Mouse (Mus musculus): ENCODE data around the gene Gstp1. TPM values are rescaled to one million over a fixed set of nuclear protein-coding genes. Genes with fewer than 3 reads are reported as not detected.

The Gstp1 gene
- polyA plus RNA-seq, 1 experiment from 2014 or later: 441 TPM

DNA sequence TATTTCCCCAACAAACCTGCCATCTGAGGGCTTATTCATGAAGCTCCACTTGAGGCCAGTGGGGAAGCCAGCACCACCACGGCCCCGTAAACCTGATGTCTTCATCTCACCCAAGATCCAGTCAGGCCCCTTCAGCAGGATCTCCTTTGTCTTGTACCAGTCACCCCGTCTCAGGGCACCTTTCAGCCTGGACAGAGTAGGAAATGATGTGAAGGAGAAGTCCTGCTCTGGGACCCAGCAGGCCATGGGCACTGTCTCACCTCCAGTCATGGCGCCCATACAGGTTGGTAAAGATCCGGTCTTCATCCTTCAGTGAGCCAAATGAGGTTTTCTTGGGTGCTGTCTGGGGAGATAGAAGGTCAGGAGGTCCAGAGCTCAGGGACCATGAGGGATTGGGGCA lies 26.7 kb downstream of the Gstp1 start:
- Histone ChIP-seq H3K36me3 (ENCODE audit: insufficient read depth, low read length) (peaks cover 31% of the 10 kb centered on the region), H3K4me3 (replicated peaks; ENCODE audit: low read depth, low read length) (no peak overlapping the region), H3K4me2 (ENCODE audit: low read length) (no peak overlapping the region), H3K4me1 (replicated peaks; ENCODE audit: insufficient read depth, low read length) (no peaks in the 10 kb centered on the region), H3K27ac (no peak overlapping the region), H3K9me3 (replicated peaks; ENCODE audit: low read length) (no peaks in the 10 kb centered on the region), H3K27me3 (ENCODE audit: insufficient read depth, low read length) (no peaks in the 10 kb centered on the region), H3K9ac (ENCODE audit: low read depth, low read length) (no peak overlapping the region)
- ATAC-seq (replicated peaks; ENCODE audit: low FRiP score, low read depth) (no peak), DNase-seq (ENCODE audit: low spot score) (no peak)
- 91% methylated on average over 5 of the region's 5 CpGs for WGBS
- TF ChIP-seq CTCF (IDR thresholded peaks at IDR 0.05; ENCODE audit: low read depth): no peak

DNA sequence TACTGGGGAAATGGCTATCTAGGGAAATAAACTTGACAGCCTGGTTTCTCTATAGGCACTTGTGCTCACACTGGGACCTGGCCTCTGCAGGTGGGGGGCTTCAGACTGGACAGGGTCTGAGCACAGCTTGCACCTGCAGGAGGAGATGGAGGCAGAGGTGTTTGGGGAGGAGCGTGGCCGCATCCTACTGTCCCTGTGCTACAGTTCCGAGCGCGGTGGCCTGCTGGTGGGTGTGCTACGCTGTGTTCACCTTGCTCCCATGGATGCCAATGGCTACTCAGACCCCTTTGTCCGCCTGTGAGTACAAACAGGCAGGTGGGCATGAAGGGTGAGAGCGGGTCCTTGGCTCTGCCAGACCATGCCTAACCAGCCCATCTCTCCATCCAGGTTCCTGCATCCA lies 31.8 kb downstream of the Gstp1 start:
- Histone ChIP-seq H3K9me3 (replicated peaks; ENCODE audit: low read length) (no peaks in the 10 kb centered on the region), H3K4me1 (replicated peaks; ENCODE audit: insufficient read depth, low read length) (peaks cover 4% of the 10 kb centered on the region; the same call in 1 of the 2 replicates), H3K36me3 (ENCODE audit: insufficient read depth, low read length) (peaks cover 31% of the 10 kb centered on the region), H3K9ac (ENCODE audit: low read depth, low read length) (no peak overlapping the region), H3K27ac (no peak overlapping the region), H3K27me3 (ENCODE audit: insufficient read depth, low read length) (no peaks in the 10 kb centered on the region), H3K4me3 (replicated peaks; ENCODE audit: low read depth, low read length) (no peak overlapping the region), H3K4me2 (ENCODE audit: low read length) (no peak overlapping the region)
- DNase-seq (ENCODE audit: low spot score): no peak
- no peak for ATAC-seq (replicated peaks; ENCODE audit: low FRiP score, low read depth)
- no peak for TF ChIP-seq CTCF (IDR thresholded peaks at IDR 0.05; ENCODE audit: low read depth)
- 93% methylated on average over 8 of the region's 8 CpGs for WGBS

DNA sequence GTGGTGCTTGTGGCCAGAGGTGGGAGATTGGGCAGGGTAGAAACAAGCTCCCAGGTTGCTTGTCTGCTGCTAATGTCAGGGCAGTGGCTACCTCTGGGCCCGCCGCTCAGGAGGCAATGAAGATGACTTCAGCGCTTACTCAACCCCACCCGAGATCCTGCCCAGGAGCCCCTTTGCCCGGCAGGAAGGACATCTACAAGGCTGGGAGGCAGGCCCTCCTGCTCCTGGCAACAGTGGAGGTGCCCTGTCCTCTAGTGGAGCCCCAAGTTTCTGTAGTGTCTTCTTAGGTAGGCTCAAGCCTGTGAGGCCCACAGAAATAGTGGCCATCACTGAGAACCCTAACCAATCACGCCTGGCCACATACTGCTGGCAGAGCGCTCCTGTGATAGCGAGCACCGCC lies 32.7 kb downstream of the Gstp1 start:
- peaks cover 8% of the 10 kb centered on the region; the same call in 1 of the 2 replicates for H3K4me1 ChIP-seq (replicated peaks; ENCODE audit: insufficient read depth, low read length)
- no peak overlapping the region for H3K4me2 ChIP-seq (ENCODE audit: low read length)
- ATAC-seq (replicated peaks; ENCODE audit: low FRiP score, low read depth) (no peak), DNase-seq (ENCODE audit: low spot score) (no peak)
- H3K27ac ChIP-seq: no peak overlapping the region
- no peak for TF ChIP-seq CTCF (IDR thresholded peaks at IDR 0.05; ENCODE audit: low read depth)
- 86% methylated on average over 9 of the region's 9 CpGs for WGBS
- no peaks in the 10 kb centered on the region for H3K27me3 ChIP-seq (ENCODE audit: insufficient read depth, low read length)
- H3K36me3 ChIP-seq (ENCODE audit: insufficient read depth, low read length): peaks cover 31% of the 10 kb centered on the region
- H3K9me3 ChIP-seq (replicated peaks; ENCODE audit: low read length): no peaks in the 10 kb centered on the region
- H3K9ac ChIP-seq (ENCODE audit: low read depth, low read length): no peak overlapping the region
- H3K4me3 ChIP-seq (replicated peaks; ENCODE audit: low read depth, low read length): no peak overlapping the region

DNA sequence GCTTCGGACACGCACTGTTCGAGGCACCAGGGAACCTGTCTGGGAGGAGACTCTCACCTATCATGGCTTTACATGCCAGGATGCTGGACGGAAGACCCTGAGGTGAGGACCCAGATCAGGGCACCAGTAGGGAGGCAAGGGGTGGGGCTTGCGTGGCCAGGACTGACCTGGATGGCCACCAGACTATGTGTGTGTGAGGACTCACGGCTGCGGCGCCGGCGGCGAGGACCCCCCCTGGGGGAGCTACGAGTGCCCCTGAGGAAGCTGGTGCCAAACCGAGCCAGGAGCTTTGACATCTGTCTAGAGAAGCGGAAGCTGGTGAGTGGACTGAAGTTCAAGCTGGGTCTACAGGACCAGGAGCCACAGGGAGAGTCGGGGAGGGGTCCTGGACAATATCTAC lies 33.5 kb downstream of the Gstp1 start:
- no peaks in the 10 kb centered on the region for H3K9me3 ChIP-seq (replicated peaks; ENCODE audit: low read length)
- H3K4me2 ChIP-seq (ENCODE audit: low read length): no peak overlapping the region
- no peak for TF ChIP-seq CTCF (IDR thresholded peaks at IDR 0.05; ENCODE audit: low read depth)
- H3K27ac ChIP-seq: no peak overlapping the region
- ATAC-seq (replicated peaks; ENCODE audit: low FRiP score, low read depth) (no peak), DNase-seq (ENCODE audit: low spot score) (no peak)
- peaks cover 23% of the 10 kb centered on the region for H3K36me3 ChIP-seq (ENCODE audit: insufficient read depth, low read length)
- 83% methylated on average over 15 of the region's 15 CpGs for WGBS
- peaks cover 8% of the 10 kb centered on the region; the same call in 1 of the 2 replicates for H3K4me1 ChIP-seq (replicated peaks; ENCODE audit: insufficient read depth, low read length)
- no peak overlapping the region for H3K9ac ChIP-seq (ENCODE audit: low read depth, low read length)
- H3K27me3 ChIP-seq (ENCODE audit: insufficient read depth, low read length): no peaks in the 10 kb centered on the region
- H3K4me3 ChIP-seq (replicated peaks; ENCODE audit: low read depth, low read length): no peak overlapping the region

DNA sequence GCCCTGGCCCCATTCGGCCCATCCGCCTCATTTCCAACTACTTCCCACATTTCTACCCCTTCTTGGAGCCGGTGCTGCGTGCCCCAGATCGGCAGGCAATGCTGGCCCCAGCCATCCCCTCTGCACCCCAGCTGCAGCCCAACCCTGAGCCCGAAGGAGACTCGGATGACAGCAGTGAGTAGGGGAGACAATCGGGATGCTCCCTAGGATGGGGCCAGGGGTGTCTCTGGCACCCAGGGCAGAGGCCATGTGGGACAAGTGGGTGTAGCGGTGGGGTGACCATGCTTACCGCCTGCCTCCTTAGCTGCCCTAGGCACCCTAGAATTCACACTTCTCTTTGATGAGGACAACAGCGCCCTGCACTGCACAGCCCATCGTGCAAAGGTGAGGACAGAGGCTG lies 34.1 kb downstream of the Gstp1 start:
- Histone ChIP-seq H3K27ac (no peak overlapping the region), H3K4me3 (replicated peaks; ENCODE audit: low read depth, low read length) (no peak overlapping the region), H3K9me3 (replicated peaks; ENCODE audit: low read length) (no peaks in the 10 kb centered on the region), H3K9ac (ENCODE audit: low read depth, low read length) (no peak overlapping the region), H3K36me3 (ENCODE audit: insufficient read depth, low read length) (peaks cover 18% of the 10 kb centered on the region), H3K4me1 (replicated peaks; ENCODE audit: insufficient read depth, low read length) (peaks cover 8% of the 10 kb centered on the region; the same call in 1 of the 2 replicates), H3K27me3 (ENCODE audit: insufficient read depth, low read length) (no peaks in the 10 kb centered on the region), H3K4me2 (ENCODE audit: low read length) (no peak overlapping the region)
- 72% methylated on average over 12 of the region's 12 CpGs for WGBS
- ATAC-seq (replicated peaks; ENCODE audit: low FRiP score, low read depth): no peak
- no peak for TF ChIP-seq CTCF (IDR thresholded peaks at IDR 0.05; ENCODE audit: low read depth)
- DNase-seq (ENCODE audit: low spot score): no peak

DNA sequence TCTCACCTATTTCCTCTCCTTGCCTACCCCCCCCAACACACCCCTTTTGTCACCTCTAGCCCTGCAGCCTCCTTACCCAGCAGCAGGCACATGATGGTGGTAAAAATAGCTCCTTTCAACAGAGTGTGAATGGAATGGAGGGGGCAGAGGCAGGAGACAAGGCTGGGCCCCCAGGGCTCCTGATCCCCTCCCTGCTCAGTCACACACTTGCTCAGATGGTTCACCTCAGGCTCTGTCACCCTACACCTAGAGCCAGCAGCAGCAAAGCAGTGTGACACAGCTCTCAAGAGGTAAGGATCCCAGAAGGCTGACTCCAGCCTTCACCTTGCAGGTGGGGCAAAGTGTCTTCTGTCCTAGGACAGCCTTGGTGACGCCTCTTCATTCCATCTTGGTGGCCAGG lies 34.7 kb downstream of the Gstp1 start, which contains the start of gene Doc2g:
TSS of gene Doc2g (plus strand) at position 202 of the 400 bp plus-strand sequence.
- Histone ChIP-seq H3K36me3 (ENCODE audit: insufficient read depth, low read length) (peaks cover 13% of the 10 kb centered on the region), H3K27me3 (ENCODE audit: insufficient read depth, low read length) (no peaks in the 10 kb centered on the region), H3K4me3 (replicated peaks; ENCODE audit: low read depth, low read length) (no peak within 1 kb of the TSS), H3K4me1 (replicated peaks; ENCODE audit: insufficient read depth, low read length) (peaks cover 8% of the 10 kb centered on the region; the same call in 1 of the 2 replicates), H3K9me3 (replicated peaks; ENCODE audit: low read length) (no peaks in the 10 kb centered on the region), H3K9ac (ENCODE audit: low read depth, low read length) (no peak within 1 kb of the TSS), H3K27ac (no peak within 1 kb of the TSS), H3K4me2 (ENCODE audit: low read length) (no peak within 1 kb of the TSS)
- WGBS: 46% methylated on average over 1 of the region's 1 CpGs
- no peak for TF ChIP-seq CTCF (IDR thresholded peaks at IDR 0.05; ENCODE audit: low read depth)
- ATAC-seq (replicated peaks; ENCODE audit: low FRiP score, low read depth) (no peak), DNase-seq (ENCODE audit: low spot score) (no peak)

DNA sequence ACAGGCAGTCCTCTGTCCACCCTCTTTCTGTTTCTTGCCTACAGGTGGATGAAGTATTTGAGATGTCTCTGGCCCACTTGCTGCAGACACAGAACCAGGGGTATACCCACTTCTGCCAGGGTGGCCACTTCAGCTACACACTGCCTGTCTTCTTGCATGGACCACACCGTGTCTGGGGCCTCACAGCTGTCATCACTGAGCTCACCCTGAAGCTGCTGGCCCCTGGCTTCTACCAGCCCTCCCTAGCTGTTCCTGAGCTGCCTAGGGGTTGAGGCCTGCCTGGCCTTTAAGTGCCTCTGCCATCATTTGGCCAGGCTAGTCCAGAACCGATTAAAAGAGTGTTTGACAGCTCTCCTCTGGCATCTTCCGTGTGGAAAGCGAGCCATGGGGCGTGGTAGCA lies 36.0 kb downstream of the Gstp1 start:
- no peak for ATAC-seq (replicated peaks; ENCODE audit: low FRiP score, low read depth)

More for the DNA sequence above, 36.0 kb downstream of the Gstp1 start:
- Histone ChIP-seq H3K9me3 (replicated peaks; ENCODE audit: low read length) (no peaks in the 10 kb centered on the region), H3K4me2 (ENCODE audit: low read length) (peak overlapping the region; percentile 96; the same call in 1 of the 2 replicates), H3K27me3 (ENCODE audit: insufficient read depth, low read length) (no peaks in the 10 kb centered on the region), H3K36me3 (ENCODE audit: insufficient read depth, low read length) (no peaks in the 10 kb centered on the region), H3K27ac (no peak overlapping the region), H3K4me3 (replicated peaks; ENCODE audit: low read depth, low read length) (no peak overlapping the region), H3K9ac (ENCODE audit: low read depth, low read length) (no peak overlapping the region), H3K4me1 (replicated peaks; ENCODE audit: insufficient read depth, low read length) (peaks cover 9% of the 10 kb centered on the region; the same call in 1 of the 2 replicates)
- no peak for DNase-seq (ENCODE audit: low spot score)
- WGBS: 72% methylated on average over 5 of the region's 5 CpGs
- no peak for TF ChIP-seq CTCF (IDR thresholded peaks at IDR 0.05; ENCODE audit: low read depth)

Measured in kidney, postnatal 0 days (tissue).